Mouse (Mus musculus) liver, adult 2 months (tissue): Measurements from ENCODE around the gene Tmed10. TPM values are rescaled to one million over a fixed set of nuclear protein-coding genes. Genes with fewer than 3 reads are reported as not detected.
A peak's percentile ranks its signal among the peaks of the same experiment; 100 is the strongest.

Source experiments
- DNase-seq: peaks from one replicate; pipeline ENCODE4 v3.0.0-alpha.2; 2011; ENCODE audit warnings: low read depth, low spot score; ENCODE audit errors: extremely low read depth
- H3K27ac ChIP-seq: fragments of 200-500 bp; replicated peaks from 2 replicates; pipeline ENCODE4 v1.5.1; 2012; ENCODE audit warnings: low read depth, mild to moderate bottlenecking, control low read depth, inconsistent platforms, low read length; ENCODE audit not compliant: insufficient read depth
- H3K27me3 ChIP-seq: fragments of 200-500 bp; 2 replicates; pipeline ENCODE4 v1.6.1; 2012; ENCODE audit warnings: mild to moderate bottlenecking, moderate library complexity, low read length, inconsistent platforms; ENCODE audit not compliant: control insufficient read depth, insufficient read depth
- H3K36me3 ChIP-seq: fragments of 200-500 bp; 2 replicates; pipeline ENCODE4 v1.6.1; 2012; ENCODE audit warnings: low read length, inconsistent platforms; ENCODE audit not compliant: control insufficient read depth, insufficient read depth
- H3K4me1 ChIP-seq: fragments of 200-500 bp; 2 replicates; pipeline ENCODE4 v1.6.1; 2011; ENCODE audit warnings: low read length; ENCODE audit not compliant: control insufficient read depth, insufficient read depth
- H3K4me3 ChIP-seq: fragments of 200-500 bp; 2 replicates; pipeline ENCODE4 v1.5.1; 2011; ENCODE audit warnings: low read depth, mild to moderate bottlenecking, control low read depth, low read length, moderate library complexity; ENCODE audit not compliant: insufficient read depth
- H3K79me2 ChIP-seq: fragments of 200-500 bp; 2 replicates; pipeline ENCODE4 v1.6.1; 2012; ENCODE audit warnings: inconsistent platforms, mild to moderate bottlenecking, low read length, moderate library complexity; ENCODE audit not compliant: control insufficient read depth, insufficient read depth
- H3K9ac ChIP-seq: fragments of 200-500 bp; 2 replicates; pipeline ENCODE4 v1.6.1; 2012; ENCODE audit warnings: low read depth, mild to moderate bottlenecking, control low read depth, inconsistent platforms, low read length
- CTCF ChIP-seq: fragments of 200-500 bp; IDR thresholded peaks from 2 replicates; pipeline ENCODE4 v1.5.1; 2011; ENCODE audit warnings: low read depth, low read length, control low read depth
- POLR2A ChIP-seq: fragments of 200-500 bp; IDR thresholded peaks from 2 replicates; pipeline ENCODE4 v1.6.1; 2011; ENCODE audit warnings: low read length, control low read depth; ENCODE audit not compliant: insufficient read depth; ENCODE audit errors: extremely low read depth
- whole genome bisulfite sequencing: fragments of 180-500 bp; shearing (Covaris S2); methylation state at CpG from one replicate; pipeline ENCODE4 v1.1.7; 2018; 5-methylcytosine and 5-hydroxymethylcytosine counted together
- polyA plus RNA-seq: library from polyadenylated mRNA; depleted of rRNA; stranded (reverse); fragments of >200 nt; gene quantifications from 2 replicates; pipeline ENCODE4 v1.2.3, GENCODE M21; 2012
- total RNA-seq: library from RNA; depleted of rRNA; stranded (reverse); fragments of >200 nt; gene quantifications from 2 replicates; pipeline ENCODE4 v1.2.3, GENCODE M21; 2014

Gene Tmed10
- total and polyA plus RNA-seq, 2 experiments: 44.3 to 151 TPM

GRCm38 (mm10) chr12:85354061-85354460 lies 20.6 kb downstream of the Tmed10 start:
- Histone ChIP-seq H3K27ac (no peak overlapping the region), H3K4me1 (peaks cover 2% of the 10 kb centered on the region; the same call in 1 of the 2 replicates), H3K9ac (no peak overlapping the region), H3K79me2 (peaks cover 8% of the 10 kb centered on the region; the same call in 1 of the 2 replicates), H3K36me3 (peaks cover 19% of the 10 kb centered on the region), H3K4me3 (no peak overlapping the region), H3K27me3 (no peaks in the 10 kb centered on the region)
- DNase-seq: no peak
- TF ChIP-seq CTCF (no peak), POLR2A (no peak)
- 93% methylated on average over 3 of the region's 3 CpGs for WGBS

- 80% methylated on average over 10 of the region's 10 CpGs for WGBS
- no peak for DNase-seq
- no peak for TF ChIP-seq CTCF
- TF ChIP-seq POLR2A: no peak
- no peaks in the 10 kb centered on the region for H3K27me3 ChIP-seq
- H3K4me1 ChIP-seq: peaks cover 7% of the 10 kb centered on the region
- peak overlapping the region; percentile 72 for H3K27ac ChIP-seq
- H3K4me3 ChIP-seq: 0 out of 2 replicates have a peak overlapping the region, but pooled peaks have one; percentile 8
- peak overlapping the region; percentile 64; the same call in 1 of the 2 replicates for H3K9ac ChIP-seq
- H3K79me2 ChIP-seq: no peaks in the 10 kb centered on the region; the same call in 1 of the 2 replicates
- H3K36me3 ChIP-seq: peaks cover 25% of the 10 kb centered on the region
Measured at GRCm38 (mm10) chr12:85350407-85351232, 24.0 kb downstream of the Tmed10 start.

GRCm38 (mm10) chr12:85348338-85348737 lies 26.3 kb downstream of the Tmed10 start:
- TF ChIP-seq POLR2A: no peak
- no peak for TF ChIP-seq CTCF
- DNase-seq: peak; percentile 53

GRCm38 (mm10) chr12:85347196-85347595 lies 27.5 kb downstream of the Tmed10 start:
- H3K27me3 ChIP-seq: no peaks in the 10 kb centered on the region
- H3K4me1 ChIP-seq: peaks cover 10% of the 10 kb centered on the region
- peak overlapping the region; percentile 22 for H3K27ac ChIP-seq
- H3K9ac ChIP-seq: no peak overlapping the region
- WGBS: 42% methylated on average over 3 of the region's 3 CpGs
- no peak for TF ChIP-seq POLR2A
- no peak for TF ChIP-seq CTCF
- no peak overlapping the region for H3K4me3 ChIP-seq
- H3K79me2 ChIP-seq: no peaks in the 10 kb centered on the region; the same call in 1 of the 2 replicates
- peaks cover 23% of the 10 kb centered on the region for H3K36me3 ChIP-seq
- DNase-seq: peak; percentile 63

More at GRCm38 (mm10) chr12:85348338-85348737, 26.3 kb downstream of the Tmed10 start:
- 0 out of 2 replicates have a peak overlapping the region, but pooled peaks have one; percentile 17 for H3K9ac ChIP-seq
- no peaks in the 10 kb centered on the region for H3K27me3 ChIP-seq
- peak overlapping the region; percentile 80 for H3K27ac ChIP-seq
- H3K36me3 ChIP-seq: peaks cover 28% of the 10 kb centered on the region
- 72% methylated on average over 6 of the region's 6 CpGs for WGBS
- H3K4me3 ChIP-seq: no peak overlapping the region
- H3K4me1 ChIP-seq: peaks cover 9% of the 10 kb centered on the region
- H3K79me2 ChIP-seq: no peaks in the 10 kb centered on the region; the same call in 1 of the 2 replicates

DNA sequence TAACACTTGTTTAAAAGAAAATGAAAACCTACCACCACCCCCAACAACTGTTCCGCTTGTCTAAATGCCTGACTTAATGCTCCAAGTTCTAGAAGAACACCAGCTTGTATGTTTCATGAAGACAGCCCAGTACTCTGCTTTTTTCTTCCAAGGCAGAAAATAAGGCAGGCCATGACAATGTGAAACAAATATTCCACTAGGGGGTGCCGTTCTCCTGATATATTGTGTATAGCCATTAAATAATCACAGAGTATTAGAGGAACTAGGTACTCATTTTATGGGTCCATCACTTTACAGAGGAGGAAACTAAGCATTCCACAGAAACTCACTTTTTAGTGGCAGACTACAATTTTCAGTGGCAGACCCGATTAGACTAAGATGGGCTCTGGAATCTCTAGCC lies 28.3 kb downstream of the Tmed10 start:
- DNase-seq: peak; percentile 58
- Histone ChIP-seq H3K4me3 (no peak overlapping the region), H3K36me3 (peaks cover 22% of the 10 kb centered on the region), H3K79me2 (no peaks in the 10 kb centered on the region; the same call in 1 of the 2 replicates), H3K9ac (no peak overlapping the region), H3K27me3 (no peaks in the 10 kb centered on the region), H3K27ac (no peak overlapping the region), H3K4me1 (peaks cover 14% of the 10 kb centered on the region)
- WGBS: 59% methylated on average over 3 of the region's 3 CpGs
- TF ChIP-seq POLR2A (no peak), CTCF (peak; percentile 44)
